Mouse (Mus musculus) spleen, postnatal 14 days (tissue): ENCODE results near the gene Fam216a.
"Not testable (repeated sequence)": the region's sequence is repeated elsewhere in the genome, so short reads cannot be mapped to it uniquely, and the experiment has no call there.

Source experiments
- DNase-seq, 2 experiments: peaks; one replicate each; pipeline ENCODE4 v3.0.0; 2021 to 2022; ENCODE audit warnings: low spot score in 2 of 2

The Fam216a gene

DNA sequence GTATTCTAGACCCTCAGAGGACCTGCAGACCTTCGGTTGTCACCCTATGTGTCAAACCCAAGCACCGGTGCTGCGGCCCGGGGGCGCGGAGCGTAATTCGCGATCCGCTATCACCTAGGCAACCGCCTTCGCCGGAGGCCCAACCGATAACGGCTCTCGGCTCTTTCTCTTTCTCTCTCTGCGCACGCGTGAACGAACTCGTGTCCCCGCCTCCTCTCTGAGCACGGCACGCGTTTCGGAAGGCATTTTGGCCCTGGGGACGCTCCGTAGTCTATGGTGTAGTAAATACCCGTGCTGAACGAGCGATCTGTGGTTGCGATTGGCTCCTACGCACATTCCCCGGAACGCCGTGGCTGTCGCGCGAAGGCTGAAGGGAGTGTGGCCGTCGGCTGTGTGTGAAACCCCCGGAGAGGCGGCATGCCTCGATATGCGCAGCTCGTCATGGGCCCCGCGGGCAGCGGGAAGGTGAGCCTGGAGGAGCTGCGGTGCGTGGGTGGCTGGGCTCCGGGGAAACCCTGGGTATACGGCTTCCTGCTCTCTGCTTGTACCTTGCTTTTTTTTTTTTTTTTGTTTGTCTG lies at the start of gene Fam216a:
Gene Fam216a, minus strand, starts transcription at position 173 of the 578 bp plus-strand sequence.
- DNase-seq, result peak; percentile 98

DNA sequence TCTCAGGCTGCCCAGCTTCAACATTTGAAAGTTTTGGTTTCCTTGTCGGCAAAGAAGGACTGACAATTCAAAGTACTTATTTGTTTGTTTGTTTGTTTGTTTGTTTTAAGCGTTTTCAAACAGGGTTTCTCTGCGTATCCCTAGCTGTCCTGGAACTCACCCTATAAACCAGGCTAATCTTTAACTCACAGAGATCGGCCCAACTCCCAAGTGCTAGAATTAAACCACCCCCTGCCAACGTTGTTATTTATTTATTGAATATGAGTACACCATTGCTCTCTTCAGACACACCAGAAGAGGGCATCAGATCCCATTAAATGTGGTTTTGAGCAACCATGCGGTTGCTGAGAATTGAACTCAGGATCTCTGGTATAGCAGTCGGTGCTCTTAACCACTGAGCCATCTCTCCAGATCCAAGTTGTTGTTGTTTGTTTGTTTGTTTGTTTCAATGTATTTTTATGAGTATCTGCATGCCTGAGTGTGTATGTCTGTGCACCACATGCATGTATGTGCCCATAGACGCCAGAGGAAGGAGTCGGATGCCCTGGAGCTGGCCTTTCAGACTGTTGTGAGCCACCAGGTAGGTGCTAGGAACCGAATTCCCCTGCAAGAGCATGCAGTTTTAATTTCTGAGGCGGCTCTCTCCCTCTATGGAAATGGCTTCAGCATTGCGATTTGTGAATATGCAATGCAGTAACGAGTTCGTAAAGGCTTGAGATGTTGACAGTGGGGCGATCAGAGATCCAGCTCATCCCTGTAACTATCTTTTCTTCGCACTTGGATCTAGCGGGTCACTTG lies 49.3 kb upstream of the Fam216a start, which contains the start of gene Anapc7:
Gene Anapc7, plus strand, starts transcription at position 423 of the 798 bp plus-strand sequence.
- no peak for DNase-seq

DNA sequence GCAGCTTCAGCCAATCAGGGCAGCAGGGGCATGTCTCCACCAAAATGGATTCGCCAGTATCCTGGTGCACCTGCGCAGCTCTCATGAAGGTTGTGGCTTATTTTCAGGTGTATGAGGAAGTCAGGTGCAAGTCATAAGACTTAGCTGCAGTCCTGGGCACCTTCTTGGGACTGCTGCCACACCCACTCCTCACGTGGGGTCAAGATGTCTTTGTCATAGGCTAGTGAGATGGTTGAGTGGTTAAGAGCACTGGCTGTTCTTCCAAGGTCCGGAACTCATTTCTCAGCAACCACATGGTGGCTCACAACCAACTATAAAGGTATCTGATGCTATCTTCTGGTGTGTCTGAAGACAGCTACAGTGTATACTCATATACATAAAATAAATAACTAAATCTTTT lies 48.5 kb upstream of the Fam216a start:
- not testable (repeated sequence) for DNase-seq

DNA sequence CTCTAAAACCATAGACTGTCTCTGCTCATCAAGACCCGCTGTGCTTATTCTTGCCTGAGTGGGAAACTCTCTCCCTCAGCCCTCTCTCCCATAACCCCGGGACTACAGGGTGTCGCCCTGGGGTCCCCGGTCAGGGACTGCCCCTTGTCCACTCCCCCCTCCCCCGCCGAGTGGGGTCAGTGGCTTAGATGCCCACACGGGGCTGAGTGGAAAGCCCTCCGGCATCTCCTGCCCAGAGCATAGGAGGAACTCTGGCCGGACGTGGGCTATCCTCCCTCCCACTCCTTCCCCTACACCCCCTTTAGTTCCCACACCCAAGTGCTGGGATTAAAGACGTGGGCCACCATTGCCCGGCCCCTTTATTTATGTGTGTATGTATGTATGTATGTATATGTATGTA lies 43.3 kb upstream of the Fam216a start:
- DNase-seq, result no peak

DNA sequence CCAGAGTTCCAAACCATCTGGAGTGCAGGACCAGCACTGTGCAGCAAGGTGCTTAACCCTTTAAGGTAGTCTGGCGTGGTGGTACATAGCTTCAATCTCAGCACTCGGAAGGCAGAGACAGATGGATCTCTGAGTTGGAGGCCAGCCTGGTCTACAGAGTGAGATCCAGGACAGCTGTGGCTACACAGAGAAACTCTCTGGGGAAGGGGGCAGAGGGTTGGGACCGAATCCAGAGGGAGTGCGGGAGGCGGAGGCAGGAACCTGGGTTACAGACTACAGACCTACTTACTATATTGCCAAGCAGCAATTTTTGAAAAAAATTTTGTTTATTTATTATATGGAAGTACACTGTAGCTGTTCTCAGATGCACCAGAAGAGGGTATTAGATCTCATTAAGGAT lies 42.2 kb upstream of the Fam216a start:
- DNase-seq, result no peak

DNA sequence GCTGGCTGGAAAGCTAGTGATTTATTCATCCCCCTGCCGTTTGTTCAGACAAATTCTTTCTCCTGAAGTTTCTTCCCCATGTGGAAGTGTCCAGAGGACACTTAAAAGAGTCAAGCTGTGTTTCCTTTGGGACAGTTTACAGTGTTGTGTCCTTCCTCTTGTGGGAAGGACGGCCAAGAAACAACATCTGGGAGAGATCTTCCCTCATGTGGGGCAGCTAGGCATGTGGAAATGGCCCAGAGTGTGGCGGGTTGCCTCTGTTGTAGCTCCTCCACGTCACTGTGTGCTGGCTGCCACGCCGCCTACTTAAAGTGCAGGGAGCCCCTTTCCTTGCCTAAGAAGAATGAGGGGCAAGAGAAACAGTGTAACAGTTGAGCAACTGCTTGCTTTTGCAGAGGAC lies 40.7 kb upstream of the Fam216a start:
- DNase-seq, result no peak

DNA sequence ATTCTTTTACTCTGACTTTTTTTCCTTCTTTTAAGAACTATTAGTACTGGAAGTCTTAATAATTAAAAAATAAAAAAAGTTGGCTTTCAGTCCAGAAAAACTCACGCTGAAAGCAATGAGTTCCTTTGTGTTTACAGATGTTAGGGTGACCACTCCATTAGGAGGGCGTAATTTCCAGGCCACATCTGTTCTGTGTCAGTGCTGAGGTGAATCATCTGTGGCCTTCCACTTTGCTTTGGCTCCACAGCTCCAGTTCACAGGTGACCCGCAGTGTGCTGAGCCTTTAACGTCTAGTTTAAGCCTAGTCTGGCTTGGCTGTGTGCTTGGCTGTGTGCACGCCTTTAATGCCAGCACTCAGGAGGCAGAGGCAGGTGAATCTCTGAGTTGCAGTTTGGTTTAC lies 39.7 kb upstream of the Fam216a start:
- no peak for DNase-seq

DNA sequence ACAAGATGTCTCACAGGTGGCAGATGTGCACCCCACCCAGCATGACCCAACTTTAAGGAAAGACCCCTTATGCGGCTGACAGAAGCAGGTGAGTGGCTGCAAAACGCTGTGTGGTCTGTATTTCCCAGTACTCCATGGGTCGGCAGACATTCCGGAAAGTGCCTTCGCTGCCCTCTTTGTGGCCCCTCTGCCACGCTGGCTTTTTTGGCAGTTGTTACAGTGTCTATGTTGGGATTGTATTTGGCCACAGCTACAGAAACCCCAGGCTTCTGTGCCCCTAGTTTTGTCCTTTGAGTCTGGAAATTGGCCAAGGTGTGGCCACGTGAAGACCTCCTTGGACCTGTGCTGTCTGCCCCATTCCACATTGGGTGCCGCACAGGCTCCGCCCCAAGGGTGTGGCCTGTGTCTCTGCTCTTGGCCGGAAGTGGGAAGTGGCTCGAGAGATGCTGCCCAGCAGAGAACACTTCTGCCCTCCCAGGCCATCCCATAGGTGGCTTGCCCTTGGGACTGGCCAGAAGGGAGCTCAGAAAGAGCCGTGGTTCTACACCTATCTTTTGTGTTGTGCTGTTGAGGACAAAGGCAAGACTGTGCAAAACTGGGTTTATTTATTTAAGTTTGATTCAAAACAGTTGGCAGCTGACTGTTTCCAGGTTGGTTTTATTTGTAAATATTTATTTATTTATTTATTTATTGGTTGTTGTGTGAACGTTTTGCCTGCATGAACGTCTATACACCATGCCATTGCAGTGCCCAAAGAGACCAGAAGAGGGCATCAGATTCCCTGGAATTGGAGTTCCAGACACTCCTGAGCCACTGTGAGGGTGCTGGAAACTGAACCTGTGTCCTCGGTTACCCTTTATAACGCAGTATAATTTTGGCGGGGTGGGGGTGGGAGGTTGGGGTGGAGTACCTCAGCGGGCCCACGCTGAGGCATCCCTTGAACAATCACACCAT lies 37.8 kb upstream of the Fam216a start:
- DNase-seq, result no peak

DNA sequence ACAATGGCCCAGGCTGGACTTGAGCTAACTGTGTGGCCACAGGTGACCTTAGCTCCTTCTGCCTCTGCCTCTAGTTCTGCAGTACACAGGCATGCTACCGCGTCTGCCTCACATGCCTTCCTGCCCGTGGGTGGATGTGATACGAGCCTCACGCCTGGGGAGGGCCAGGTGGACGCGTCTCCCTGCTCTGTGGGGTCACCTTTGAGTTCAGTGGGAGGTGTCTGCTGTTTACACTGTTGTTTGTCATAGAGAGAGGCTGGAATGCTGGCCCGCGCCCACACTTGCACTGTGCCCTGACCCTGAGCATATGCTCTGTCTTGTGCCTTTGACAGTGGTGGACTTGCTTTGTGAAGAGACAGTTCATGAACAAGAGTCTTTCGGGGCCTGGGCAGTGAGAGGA lies 33.4 kb upstream of the Fam216a start:
- DNase-seq, result no peak

DNA sequence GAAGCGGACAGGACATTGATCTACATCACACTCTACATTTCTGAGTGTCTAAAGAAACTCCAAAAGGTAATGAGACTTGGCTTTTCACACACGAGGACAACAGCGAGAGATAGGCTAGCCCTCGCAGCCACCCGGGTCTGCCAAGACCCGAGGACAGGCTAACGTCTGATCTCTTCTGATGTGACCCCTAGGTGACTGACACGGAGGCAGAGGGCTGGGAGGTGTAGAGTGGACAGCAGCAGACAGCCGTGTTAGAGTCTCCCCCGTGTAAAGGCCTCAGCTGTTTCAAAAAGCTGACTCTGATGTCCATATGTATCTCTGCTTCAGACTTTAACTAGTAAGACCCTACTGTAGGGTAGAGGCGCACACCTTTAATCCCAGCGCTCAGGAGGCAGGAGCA lies 31.2 kb upstream of the Fam216a start:
- DNase-seq, result no peak

DNA sequence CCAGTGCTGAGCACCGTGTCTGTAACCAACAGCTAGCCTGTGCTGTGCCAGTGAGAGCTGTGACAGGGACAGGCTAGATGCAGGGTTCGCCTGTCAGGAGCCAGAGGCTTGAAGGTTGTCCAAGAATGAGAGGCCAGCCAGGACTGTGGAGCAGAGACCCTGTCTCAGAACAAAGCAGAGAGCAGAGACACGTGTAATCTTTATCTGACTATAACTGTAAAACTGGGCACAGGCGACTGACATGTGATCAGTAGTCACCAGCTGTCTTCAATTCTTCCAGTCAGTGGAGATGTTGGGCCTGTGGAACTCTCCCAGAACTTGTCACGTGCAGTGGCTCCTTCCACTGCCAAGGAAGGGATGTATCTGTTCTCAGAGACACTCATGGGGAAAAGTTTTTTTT lies 30.6 kb upstream of the Fam216a start:
- DNase-seq, result no peak

DNA sequence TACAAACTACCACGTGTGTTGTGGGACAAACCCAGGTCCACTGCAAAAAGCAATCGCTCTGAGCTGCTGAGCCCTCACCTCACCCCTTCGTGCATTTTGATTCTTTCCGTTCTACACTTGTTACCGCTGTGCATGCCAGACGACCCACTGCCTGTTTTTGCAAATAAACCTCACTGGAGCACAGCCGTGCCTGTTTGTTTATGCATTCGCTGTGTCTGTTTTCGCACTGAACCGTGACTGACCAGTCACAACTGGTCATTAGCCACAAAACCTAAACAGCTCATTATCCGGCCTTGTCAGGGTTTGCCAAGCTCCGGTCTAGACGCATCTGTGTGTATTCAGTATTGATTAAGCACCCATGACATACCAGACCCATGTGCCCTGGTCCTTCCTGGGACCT lies 30.0 kb upstream of the Fam216a start:
- DNase-seq, result no peak

DNA sequence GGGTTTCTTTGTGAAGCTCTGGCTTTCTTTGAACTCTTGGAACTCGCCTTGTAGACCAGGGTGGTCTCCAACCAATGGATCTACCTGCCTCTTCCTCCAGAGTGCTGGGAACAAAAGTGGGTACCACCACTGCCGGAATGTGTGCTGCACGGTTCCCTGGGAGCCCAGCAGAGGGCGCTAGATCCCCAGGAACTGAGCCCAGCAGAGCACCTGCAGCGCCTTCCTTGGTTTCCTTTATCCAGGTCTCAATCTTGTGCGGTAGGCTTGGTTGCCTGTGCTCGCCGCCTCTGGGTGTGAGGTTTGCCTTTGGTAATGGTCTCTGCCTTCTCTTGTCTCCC lies 29.1 kb upstream of the Fam216a start:
- DNase-seq, result peak in 1 of 2 experiments; percentile 55

DNA sequence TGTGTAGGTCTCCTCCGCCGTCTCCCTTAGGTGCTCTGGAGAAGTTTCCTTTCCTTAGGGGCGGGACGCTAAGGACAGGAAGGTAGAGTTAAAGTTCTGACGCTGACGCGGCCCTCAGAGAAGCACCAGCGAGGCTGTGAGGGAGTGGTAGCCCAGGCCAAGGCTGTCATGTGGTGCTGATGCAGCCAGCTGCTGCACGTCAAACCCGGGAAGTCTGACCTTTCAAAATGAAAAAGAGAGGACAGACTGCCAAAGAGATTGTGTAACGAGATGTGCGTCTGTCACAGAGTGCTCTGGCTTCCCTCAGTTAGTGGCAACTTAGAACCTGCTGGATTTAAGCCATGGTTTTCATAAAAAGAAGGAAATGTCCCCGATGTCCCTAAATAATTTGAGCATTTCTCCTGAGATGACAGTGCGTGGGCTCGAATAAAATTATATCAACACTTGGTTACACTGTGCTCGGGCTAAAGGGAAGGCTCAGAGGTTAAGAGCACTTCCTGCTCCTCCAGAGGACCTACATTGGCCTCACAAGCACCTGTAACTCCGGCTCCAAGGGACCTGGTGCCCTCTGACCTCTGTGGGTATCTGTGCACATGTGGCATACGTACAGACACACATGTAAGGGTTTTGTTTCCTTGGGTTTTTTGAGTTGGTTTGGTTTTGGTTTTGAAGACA lies 28.6 kb upstream of the Fam216a start:
- DNase-seq, result no peak

DNA sequence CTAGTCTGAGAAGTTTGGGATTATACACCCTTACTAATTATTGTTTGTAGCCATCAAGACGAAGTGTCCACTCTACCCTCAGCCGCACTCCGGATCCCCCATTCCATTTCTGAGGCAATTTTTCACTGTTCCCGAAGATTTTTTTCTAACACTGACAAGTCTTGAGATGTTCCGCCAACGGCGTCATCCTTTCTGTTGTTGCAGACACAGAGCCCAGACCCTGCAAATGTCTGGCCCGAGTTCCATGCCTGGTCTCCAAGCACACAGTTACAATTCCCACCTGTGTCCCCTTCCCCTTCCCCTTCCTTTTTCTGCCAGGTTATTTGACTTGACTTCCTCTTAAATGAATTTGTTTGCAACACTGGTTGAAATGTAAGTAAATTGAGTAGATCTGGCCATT lies 27.7 kb upstream of the Fam216a start:
- DNase-seq, result no peak

DNA sequence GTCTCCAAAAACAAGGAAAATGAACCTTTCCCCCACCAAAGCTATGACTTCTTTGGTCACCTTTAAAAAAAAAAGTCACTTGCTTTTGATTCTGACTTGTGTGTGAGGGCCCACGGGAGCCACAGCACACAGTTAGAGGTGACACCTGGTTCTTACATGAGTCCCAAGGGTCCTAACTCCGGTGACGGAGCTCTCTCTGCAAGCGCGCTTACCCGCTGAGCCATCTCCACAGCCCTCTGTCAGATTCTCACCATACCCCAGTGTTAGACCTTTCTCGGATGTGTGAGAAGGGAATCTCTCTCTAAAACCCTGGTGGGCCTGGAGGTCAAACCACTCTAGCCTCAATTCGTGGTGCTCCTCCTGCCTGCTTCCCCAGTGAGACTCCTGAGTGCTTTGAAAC lies 25.3 kb upstream of the Fam216a start:
- DNase-seq, result no peak

DNA sequence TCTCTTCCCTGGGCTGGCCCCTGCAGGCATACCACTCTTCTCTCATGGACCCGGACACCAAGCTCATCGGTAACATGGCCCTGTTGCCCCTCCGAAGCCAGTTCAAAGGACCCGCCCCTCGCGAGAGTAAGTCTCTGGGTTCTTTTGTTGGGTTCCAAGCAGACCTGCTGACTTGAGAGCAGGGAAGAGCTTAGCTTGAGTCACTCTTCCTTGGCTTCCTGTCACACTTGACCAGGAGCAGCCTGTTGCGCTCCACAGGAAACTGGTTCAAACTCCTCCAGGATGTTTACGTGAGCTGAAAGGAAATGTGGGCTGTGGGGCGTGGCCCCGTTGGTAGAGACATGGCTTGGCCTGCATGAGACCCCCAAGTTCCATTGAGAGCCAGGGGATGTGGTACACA lies 24.6 kb upstream of the Fam216a start:
- DNase-seq, result no peak

DNA sequence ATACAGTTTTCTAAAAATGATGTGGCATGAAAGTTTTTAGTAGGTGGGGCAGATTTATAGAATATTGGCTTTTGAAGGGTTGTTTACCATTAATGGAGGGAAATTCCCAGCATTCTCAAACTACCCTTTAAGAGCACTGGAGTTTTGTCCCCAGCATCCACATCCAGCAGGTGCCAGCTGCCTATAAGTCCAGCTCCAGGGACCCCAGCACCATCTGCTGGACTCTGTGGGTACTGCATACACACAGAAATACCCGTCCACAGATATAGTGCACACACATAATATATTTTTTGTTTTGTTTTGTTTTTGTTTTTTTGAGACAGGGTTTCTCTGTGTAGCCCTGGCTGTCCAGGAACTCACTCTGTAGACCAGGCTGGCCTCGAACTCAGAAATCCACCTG lies 21.7 kb upstream of the Fam216a start:
- peak; percentile 62 to 79 for DNase-seq

DNA sequence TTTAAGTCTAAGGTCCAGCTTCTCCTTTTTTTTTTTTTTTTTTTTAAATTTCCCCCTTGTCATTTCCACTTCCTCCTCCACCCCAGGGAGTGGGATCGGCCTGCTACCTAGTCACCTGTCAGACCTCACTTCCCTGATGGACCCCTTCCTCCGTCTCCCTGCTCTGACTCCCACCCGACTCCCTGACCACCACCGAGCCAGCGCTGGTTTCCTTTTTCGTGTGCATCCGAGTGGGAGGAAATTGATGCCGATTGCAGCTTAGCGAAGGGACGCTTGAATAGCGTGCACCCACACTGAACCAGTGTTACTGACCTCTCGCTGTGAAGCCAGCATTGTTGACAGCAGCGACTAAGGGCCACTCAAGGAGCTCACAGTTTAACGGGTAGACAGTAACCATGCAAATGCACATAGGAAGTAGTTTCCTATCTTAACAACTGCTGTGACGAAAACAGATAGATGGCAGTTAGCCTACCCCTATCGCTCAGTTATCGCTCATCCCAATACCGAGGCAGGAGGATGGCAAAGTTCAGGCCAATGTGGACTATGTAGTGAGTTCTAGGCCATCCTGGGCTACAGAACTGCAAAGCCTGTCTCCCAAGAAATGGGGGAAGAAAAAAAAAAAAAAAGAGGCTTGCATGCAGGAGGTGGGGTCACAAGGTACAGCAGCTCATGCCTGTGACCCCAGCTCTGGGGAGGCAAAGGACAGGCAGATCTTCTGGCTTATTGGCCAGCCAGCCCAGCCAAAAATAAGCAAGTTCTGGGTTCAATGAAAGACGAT lies 20.3 kb upstream of the Fam216a start:
- no peak for DNase-seq

DNA sequence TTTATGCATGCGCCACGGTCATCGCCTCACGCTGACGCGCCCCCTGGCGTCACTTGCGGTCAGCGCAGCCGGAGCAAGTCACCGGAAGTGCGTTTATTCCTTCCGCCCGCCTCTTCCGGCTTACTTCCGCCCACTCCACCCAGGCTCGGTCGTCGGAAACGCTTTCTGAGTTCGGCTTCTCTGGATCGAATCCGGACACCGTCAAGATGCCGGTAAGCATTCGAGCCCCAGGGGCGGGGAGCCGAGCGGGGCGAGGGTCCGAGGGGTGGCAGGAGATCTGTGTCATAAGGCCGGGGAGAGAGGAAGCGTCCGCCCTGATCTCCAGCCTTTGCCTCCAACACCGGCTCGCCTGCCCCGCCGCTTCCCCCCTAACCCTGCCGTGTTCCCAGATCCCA lies 19.6 kb upstream of the Fam216a start, which contains the start of gene Arpc3:
Gene Arpc3, plus strand, starts transcription at position 93 of the 395 bp plus-strand sequence.
- DNase-seq, result peak; percentile 84 to 92

DNA sequence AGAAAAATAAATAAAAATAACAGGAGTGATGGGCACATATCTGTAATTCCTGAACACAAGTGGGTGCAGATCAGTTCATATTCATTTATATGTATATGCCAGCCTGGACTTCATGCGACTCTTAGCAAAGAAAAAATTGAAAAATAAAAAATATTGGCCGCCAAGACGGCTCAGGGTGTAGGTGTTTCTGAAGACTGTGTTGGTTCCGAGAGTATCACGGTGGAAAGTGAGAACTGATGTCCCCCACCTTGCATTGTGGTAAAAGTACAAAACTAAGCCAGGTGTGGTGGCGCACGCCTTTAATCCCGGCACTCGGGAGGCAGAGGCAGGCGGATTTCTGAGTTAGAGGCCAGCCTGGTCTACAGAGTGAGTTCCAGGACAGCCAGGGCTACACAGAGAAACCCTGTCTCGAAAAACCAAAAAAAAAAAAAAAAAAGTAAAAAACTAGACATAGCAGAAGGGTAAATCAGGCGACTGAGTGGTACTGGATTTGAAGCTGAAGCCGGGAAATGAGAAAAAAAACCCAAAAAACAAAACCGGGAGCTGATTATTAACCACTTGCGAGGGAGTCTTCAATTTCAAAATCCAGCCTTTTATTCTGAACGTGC lies 19.1 kb upstream of the Fam216a start:
- no peak for DNase-seq
